In genomic region chr6:117910120-117910661, GRCm38 (mm10) we compare ENCODE assay signal across 15 mouse cellular contexts. TPM values are rescaled to one million over a fixed set of nuclear protein-coding genes. Genes with fewer than 3 reads are reported as not detected.
DNase-seq lines count a peak whose midpoint lies in the region; ATAC-seq and TF ChIP-seq lines count a peak whose summit lies in the region.
"Had no signal": no experiment of that assay in that cellular context is flagged by ENCODE, and none has a peak within 500 bp of the region (broad histone marks: within the 10 kb centered on the region; RNA-seq: fewer than 3 reads in every experiment).

No protein-coding gene starts in this region.

- H3K27ac ChIP-seq in heart, embryonic 10.5 days: no peak overlapping the region
- H3K27ac ChIP-seq in heart, adult 2 months: no peak overlapping the region
- H3K27ac ChIP-seq in lung, embryonic 16.5 days (ENCODE audit: low read length): no peak overlapping the region
- no peak overlapping the region for H3K27ac ChIP-seq in embryonic facial prominence, embryonic 13.5 days
- peak overlapping the region; percentile 23; the same call in 1 of the 2 replicates for H3K27ac ChIP-seq in liver, postnatal 0 days (ENCODE audit: low read depth)
- H3K27ac ChIP-seq: hindbrain, embryonic 14.5 days had no signal

- DNase-seq in heart, embryonic 10.5 days (ENCODE audit: low spot score): no peak
- DNase-seq in heart, adult 2 months: no peak
- DNase-seq in lung, postnatal 10 days: no peak
- DNase-seq in liver, postnatal 0 days: no peak
- DNase-seq: cerebellum, adult 9-10 months; gastrocnemius, postnatal 25 days; kidney, postnatal 4 days; thymus, postnatal 25 days had no signal

- intact Hi-C loops in heart, adult 2 months (cut with DNase I): no loop called here

- H3K9ac ChIP-seq in heart, adult 2 months (ENCODE audit: low read depth, low read length): no peak overlapping the region
- no peak overlapping the region for H3K9ac ChIP-seq in lung, embryonic 16.5 days (ENCODE audit: low read length)
- no peak overlapping the region for H3K9ac ChIP-seq in embryonic facial prominence, embryonic 13.5 days
- 0 out of 2 replicates have a peak overlapping the region, but pooled peaks have one; percentile 1 for H3K9ac ChIP-seq in liver, postnatal 0 days (replicated peaks)
- H3K9ac ChIP-seq: hindbrain, embryonic 14.5 days had no signal

- no peaks in the 10 kb centered on the region for H3K9me3 ChIP-seq in heart, embryonic 10.5 days
- H3K9me3 ChIP-seq in lung, embryonic 16.5 days (ENCODE audit: control insufficient read depth, low read length): no peaks in the 10 kb centered on the region
- H3K9me3 ChIP-seq in embryonic facial prominence, embryonic 13.5 days: no peaks in the 10 kb centered on the region
- no peaks in the 10 kb centered on the region for H3K9me3 ChIP-seq in liver, postnatal 0 days (ENCODE audit: low read length)

- no peak for ATAC-seq in lung, embryonic 16.5 days (ENCODE audit: low read depth)
- no peak for ATAC-seq in embryonic facial prominence, embryonic 13.5 days (ENCODE audit: insufficient number of reproducible peaks, insufficient read depth, low FRiP score, low TSS enrichment, low read depth)
- no peak for ATAC-seq in liver, postnatal 0 days
- no peak for ATAC-seq in inflammation-experienced regulatory T-cells, adult 6 months
- no peak for ATAC-seq in erythroid progenitor cell, adult 5-6 weeks (replicated peaks; ENCODE audit: low FRiP score, poor library complexity, severe bottlenecking)

- peaks cover 20% of the 10 kb centered on the region for H3K4me1 ChIP-seq in heart, embryonic 10.5 days
- peaks cover 10% of the 10 kb centered on the region for H3K4me1 ChIP-seq in heart, adult 2 months (ENCODE audit: control insufficient read depth, insufficient read depth, low read length)
- H3K4me1 ChIP-seq in lung, embryonic 16.5 days (replicated peaks; ENCODE audit: control insufficient read depth, insufficient read depth, low read length): peaks cover 30% of the 10 kb centered on the region
- peaks cover 26% of the 10 kb centered on the region for H3K4me1 ChIP-seq in embryonic facial prominence, embryonic 13.5 days
- peaks cover 36% of the 10 kb centered on the region for H3K4me1 ChIP-seq in liver, postnatal 0 days (ENCODE audit: insufficient read depth)

- no peak for TF ChIP-seq POLR2A in heart, adult 2 months (IDR thresholded peaks at IDR 0.05; ENCODE audit: insufficient read depth, low read depth, low read length)

- WGBS in heart, embryonic 10.5 days: 77% methylated on average over 6 of the region's 6 CpGs
- WGBS in heart, adult 2 months: 73% methylated on average over 6 of the region's 6 CpGs
- 68% methylated on average over 6 of the region's 6 CpGs for WGBS in lung, embryonic 16.5 days
- WGBS in embryonic facial prominence, embryonic 13.5 days: 87% methylated on average over 6 of the region's 6 CpGs
- 57% methylated on average over 6 of the region's 6 CpGs for WGBS in liver, postnatal 0 days (ENCODE audit: insufficient replicate concordance)

- no peaks in the 10 kb centered on the region for H3K36me3 ChIP-seq in heart, embryonic 10.5 days
- H3K36me3 ChIP-seq in heart, adult 2 months (ENCODE audit: control insufficient read depth, insufficient read depth, low read length): peaks cover 13% of the 10 kb centered on the region
- H3K36me3 ChIP-seq in lung, embryonic 16.5 days (ENCODE audit: control insufficient read depth, insufficient read depth, low read length): no peaks in the 10 kb centered on the region
- H3K36me3 ChIP-seq in embryonic facial prominence, embryonic 13.5 days: no peaks in the 10 kb centered on the region
- H3K36me3 ChIP-seq in liver, postnatal 0 days (replicated peaks; ENCODE audit: insufficient read depth, low read length): no peaks in the 10 kb centered on the region

- no peak for TF ChIP-seq CTCF in heart, adult 2 months (IDR thresholded peaks at IDR 0.05)
- TF ChIP-seq CTCF in liver, postnatal 0 days (IDR thresholded peaks at IDR 0.05; ENCODE audit: low read depth): no peak

- H3K4me2 ChIP-seq in lung, embryonic 16.5 days (ENCODE audit: low read depth, low read length): 0 out of 2 replicates have a peak overlapping the region, but pooled peaks have one; percentile 83
- H3K4me2 ChIP-seq in embryonic facial prominence, embryonic 13.5 days: peak overlapping the region; percentile 70
- H3K4me2 ChIP-seq in liver, postnatal 0 days (ENCODE audit: low read depth, low read length): peak overlapping the region; percentile 94
- H3K4me2 ChIP-seq: hindbrain, embryonic 14.5 days had no signal

- no peak for TF ChIP-seq EP300 in heart, adult 2 months (IDR thresholded peaks at IDR 0.05; ENCODE audit: insufficient read depth, low read depth, low read length)
- no peak for TF ChIP-seq EP300 in liver, postnatal 0 days (IDR thresholded peaks at IDR 0.05; ENCODE audit: low read depth)

- H3K79me2 ChIP-seq in heart, adult 2 months (replicated peaks; ENCODE audit: control insufficient read depth, insufficient read depth, low read length): peaks cover 3% of the 10 kb centered on the region

- peak overlapping the region; percentile 98 for H3K4me3 ChIP-seq in heart, embryonic 10.5 days
- no peak overlapping the region for H3K4me3 ChIP-seq in heart, adult 2 months
- H3K4me3 ChIP-seq in lung, embryonic 16.5 days (ENCODE audit: low read length): no peak overlapping the region
- no peak overlapping the region; the same call in 1 of the 2 replicates for H3K4me3 ChIP-seq in embryonic facial prominence, embryonic 13.5 days
- H3K4me3 ChIP-seq in liver, postnatal 0 days (ENCODE audit: low read depth, low read length): 0 out of 2 replicates have a peak overlapping the region, but pooled peaks have one; percentile 98

- no peaks in the 10 kb centered on the region for H3K27me3 ChIP-seq in heart, embryonic 10.5 days (ENCODE audit: insufficient read depth, poor library complexity, severe bottlenecking)
- H3K27me3 ChIP-seq in heart, adult 2 months (ENCODE audit: control insufficient read depth, insufficient read depth, low read length): no peaks in the 10 kb centered on the region
- H3K27me3 ChIP-seq in lung, embryonic 16.5 days (ENCODE audit: control insufficient read depth, insufficient read depth, low read depth, low read length): no peaks in the 10 kb centered on the region
- no peaks in the 10 kb centered on the region for H3K27me3 ChIP-seq in embryonic facial prominence, embryonic 13.5 days
- H3K27me3 ChIP-seq in liver, postnatal 0 days (ENCODE audit: insufficient read depth, low read length): no peaks in the 10 kb centered on the region

RNA-seq across cellular contexts. Expression of gene Hnrnpf, which starts 10.1 kb away (rescaled TPM):
- 660 and 767 TPM in 2 replicates for polyA plus RNA-seq in heart, embryonic 10.5 days (2016; fragmentation: Nextera tagmentation; extraction: Ambion mirVana)
- total RNA-seq in heart, adult 2 months (2021): 100 to 1,000 TPM; 185 to 192 TPM
- polyA plus RNA-seq in heart, adult 2 months (2012; rRNA removed): 66.1 and 95.9 TPM in 2 replicates
- polyA plus RNA-seq in lung, embryonic 16.5 days (2015; fragmentation: Nextera tagmentation; extraction: Ambion mirVana): 702 and 720 TPM in 2 replicates
- 612 and 649 TPM in 2 replicates for polyA plus RNA-seq in embryonic facial prominence, embryonic 13.5 days (2015; fragmentation: Nextera tagmentation; extraction: Ambion mirVana)
- 264 and 270 TPM in 2 replicates for polyA plus RNA-seq in liver, postnatal 0 days (2015; fragmentation: Nextera tagmentation; extraction: Ambion mirVana)
- 1,000 to 10,000 TPM in 1 of 3 experiments, 100 to 1,000 TPM in 2; 776 to 1,009 (median 841) TPM for polyA plus RNA-seq in inflammation-experienced regulatory T-cells, adult 6 months (2017; shearing (Covaris generic))
- 403 and 407 TPM in 2 replicates for total RNA-seq in erythroid progenitor cell, adult 5-6 weeks (2015; ENCODE audit: low replicate concordance)
- 524 and 658 TPM in 2 replicates for total RNA-seq in erythroid progenitor cell, adult 5-6 weeks (2017; ENCODE audit: low replicate concordance)

RNA-seq across cellular contexts. Expression of gene Fxyd4, which starts 27.3 kb away (rescaled TPM):
- polyA plus RNA-seq in heart, embryonic 10.5 days (2016; fragmentation: Nextera tagmentation; extraction: Ambion mirVana): 2.2 and 4.1 TPM in 2 replicates
- not detected for total RNA-seq in heart, adult 2 months (2021)
- polyA plus RNA-seq in heart, adult 2 months (2012; rRNA removed): 0.25 TPM in 1 of 2 replicates, not detected in the other
- 6.1 and 6.6 TPM in 2 replicates for polyA plus RNA-seq in lung, embryonic 16.5 days (2015; fragmentation: Nextera tagmentation; extraction: Ambion mirVana)
- polyA plus RNA-seq in embryonic facial prominence, embryonic 13.5 days (2015; fragmentation: Nextera tagmentation; extraction: Ambion mirVana): 2.4 and 5.4 TPM in 2 replicates
- 0.20 TPM in 1 of 2 replicates, not detected in the other for polyA plus RNA-seq in liver, postnatal 0 days (2015; fragmentation: Nextera tagmentation; extraction: Ambion mirVana)
- polyA plus RNA-seq in inflammation-experienced regulatory T-cells, adult 6 months (2017; shearing (Covaris generic)): 10 to 100 TPM in 2 of 3 experiments, 1 to 10 TPM in 1; 6.1 to 16.1 (median 10.9) TPM
- not detected in 2 replicates for total RNA-seq in erythroid progenitor cell, adult 5-6 weeks (2015; ENCODE audit: low replicate concordance)
- not detected in 2 replicates for total RNA-seq in erythroid progenitor cell, adult 5-6 weeks (2017; ENCODE audit: low replicate concordance)
- total RNA-seq: gastrocnemius, postnatal 25 days; left cerebral cortex, adult 8-10 months had no signal
- polyA plus RNA-seq: spleen, adult 2 months had no signal

RNA-seq across cellular contexts. Expression of gene Zfp239, which starts 48.3 kb away (rescaled TPM):
- 4.2 and 6.3 TPM in 2 replicates for polyA plus RNA-seq in heart, embryonic 10.5 days (2016; fragmentation: Nextera tagmentation; extraction: Ambion mirVana)
- under 1 TPM; 0.47 to 0.64 TPM for total RNA-seq in heart, adult 2 months (2021)
- polyA plus RNA-seq in heart, adult 2 months (2012; rRNA removed): 0.09 and 0.29 TPM in 2 replicates
- 5.9 and 7.5 TPM in 2 replicates for polyA plus RNA-seq in lung, embryonic 16.5 days (2015; fragmentation: Nextera tagmentation; extraction: Ambion mirVana)
- 15.5 and 17.1 TPM in 2 replicates for polyA plus RNA-seq in embryonic facial prominence, embryonic 13.5 days (2015; fragmentation: Nextera tagmentation; extraction: Ambion mirVana)
- polyA plus RNA-seq in liver, postnatal 0 days (2015; fragmentation: Nextera tagmentation; extraction: Ambion mirVana): 0.86 and 1.1 TPM in 2 replicates
- polyA plus RNA-seq in inflammation-experienced regulatory T-cells, adult 6 months (2017; shearing (Covaris generic)): 1 to 10 TPM; 4.5 to 6.2 (median 4.9) TPM
- total RNA-seq in erythroid progenitor cell, adult 5-6 weeks (2015; ENCODE audit: low replicate concordance): 1.4 TPM in 1 of 2 replicates, not detected in the other
- total RNA-seq in erythroid progenitor cell, adult 5-6 weeks (2017; ENCODE audit: low replicate concordance): 1.0 and 1.1 TPM in 2 replicates

Comparison
In these comparisons a context has a peak if more than half of its experiments do, and no peak if none do; other contexts are left out.
1. H3K4me3 ChIP-seq: peak in heart, embryonic 10.5 days (single experiment) and liver, postnatal 0 days (single experiment); none in heart, adult 2 months (single experiment), lung, embryonic 16.5 days (single experiment) and embryonic facial prominence, embryonic 13.5 days (single experiment).
2. Peak in every context shown above with its lines, with median percentiles within 50 percentile points of each other: H3K4me2 ChIP-seq.